Mouse (Mus musculus) liver, embryonic 14.5 days (tissue): ENCODE results near the gene Barx2.

Experiments used
- CTCF ChIP-seq: IDR thresholded peaks from 2 replicates; pipeline ENCODE4 v1.5.1; 2016; ENCODE audit warnings: antibody characterized with exemption, low read depth, control low read depth
- EP300 ChIP-seq: IDR thresholded peaks from 2 replicates; pipeline ENCODE4 v1.6.1; 2016; ENCODE audit warnings: antibody characterized with exemption, low read depth

- TF ChIP-seq CTCF (no peak), EP300 (no peak)
Measured at GRCm38 (mm10) chr9:31950506-31950905, 37.2 kb upstream of the Barx2 start.
